Mouse (Mus musculus) bone marrow, adult 2 months (tissue): ENCODE measurements around the gene Plxna1. TPM values are rescaled to one million over a fixed set of nuclear protein-coding genes. Genes with fewer than 3 reads are reported as not detected.

Source experiments
- H3K27ac ChIP-seq: fragments of 200-500 bp; 2 replicates; pipeline ENCODE4 v1.5.1; 2012; ENCODE audit warnings: low read depth, mild to moderate bottlenecking, control low read depth, inconsistent platforms, low read length; ENCODE audit not compliant: control insufficient read depth, poor library complexity, insufficient read depth
- H3K4me1 ChIP-seq: fragments of 200-500 bp; 2 replicates; pipeline ENCODE4 v1.6.1; 2011; ENCODE audit warnings: low read length; ENCODE audit not compliant: control insufficient read depth, insufficient read depth
- H3K4me3 ChIP-seq: fragments of 200-500 bp; replicated peaks from 2 replicates; pipeline ENCODE3; 2011; ENCODE audit warnings: mild to moderate bottlenecking, low read depth, low read length, control low read depth; ENCODE audit not compliant: control insufficient read depth
- CTCF ChIP-seq: fragments of 200-500 bp; IDR thresholded peaks from 2 replicates; pipeline ENCODE4 v1.5.1; 2011; ENCODE audit warnings: low read length, control low read depth; ENCODE audit not compliant: control insufficient read depth, insufficient read depth
- POLR2A ChIP-seq: fragments of 200-500 bp; IDR thresholded peaks from 2 replicates; pipeline ENCODE4 v1.6.1; 2011; ENCODE audit warnings: low read depth, mild to moderate bottlenecking, control low read depth, low read length, borderline replicate concordance; ENCODE audit not compliant: control insufficient read depth
- WGBS: fragments of 180-500 bp; shearing (Covaris S2); methylation state at CpG from one replicate; pipeline ENCODE4 v1.1.7; 2018; 5-methylcytosine and 5-hydroxymethylcytosine counted together
- polyA plus RNA-seq: library from polyadenylated mRNA; stranded (reverse); fragments of >200 nt; gene quantifications from 2 replicates; pipeline ENCODE4 v1.2.4, GENCODE M21; 2011; ENCODE audit warnings: low replicate concordance; ENCODE audit not compliant: missing spikeins, insufficient read depth, insufficient read length

The Plxna1 gene
- polyA plus RNA-seq, 1 experiment, result 4.4 TPM

DNA sequence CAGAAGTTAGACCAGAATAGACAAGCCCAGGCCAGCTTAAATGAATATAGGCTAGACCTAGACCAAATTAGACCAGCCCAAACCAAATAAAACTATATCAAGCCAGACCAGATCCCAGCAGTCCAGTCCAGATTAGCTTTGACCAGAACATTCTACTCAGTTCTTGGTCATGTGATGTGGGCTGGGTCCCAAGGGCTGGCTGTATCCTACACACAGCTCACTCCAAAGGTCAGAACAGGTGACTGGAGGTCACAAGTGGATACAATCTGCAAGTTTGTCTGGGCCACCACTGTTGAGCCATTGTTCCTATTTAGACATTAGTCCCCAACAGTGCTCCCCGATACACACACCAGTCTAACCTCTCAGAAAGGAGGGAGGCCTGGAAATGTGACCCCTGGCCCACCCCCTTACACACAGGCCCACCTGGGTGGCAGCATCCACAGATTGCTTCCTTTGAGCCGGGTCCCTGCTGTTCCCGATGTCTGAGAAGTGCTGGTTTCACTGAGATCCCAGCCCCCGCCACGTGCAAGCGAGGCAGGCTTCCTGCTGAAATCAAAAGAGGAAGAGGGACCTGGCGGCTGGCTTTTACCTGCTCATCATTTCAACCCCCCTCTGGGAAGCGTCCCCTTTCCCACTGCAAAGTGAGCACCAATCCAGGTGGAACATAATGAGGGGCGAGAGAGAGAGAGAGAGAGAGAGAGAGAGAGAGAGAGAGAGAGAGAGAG is 76.7 kb downstream of the Plxna1 start:
- H3K4me1 ChIP-seq, result peaks cover 4% of the 10 kb centered on the region
- 20% methylated on average over 9 of the region's 9 CpGs for WGBS
- no peak overlapping the region for H3K4me3 ChIP-seq
- no peak for TF ChIP-seq POLR2A
- no peak overlapping the region for H3K27ac ChIP-seq

- H3K4me1 ChIP-seq, result peaks cover 6% of the 10 kb centered on the region
- H3K27ac ChIP-seq, result no peak overlapping the region
- H3K4me3 ChIP-seq, result no peak overlapping the region
- TF ChIP-seq CTCF, result no peak
- no peak for TF ChIP-seq POLR2A
Observed at GRCm38 (mm10) chr6:89285116-89285515, 77.3 kb downstream of the Plxna1 start.

- Histone ChIP-seq H3K4me1 (peaks cover 6% of the 10 kb centered on the region), H3K27ac (no peak overlapping the region), H3K4me3 (no peak overlapping the region)
- TF ChIP-seq CTCF, result no peak
- no peak for TF ChIP-seq POLR2A
- 89% methylated on average over 4 of the region's 4 CpGs for WGBS
Observed at GRCm38 (mm10) chr6:89283095-89283494, 79.3 kb downstream of the Plxna1 start.

DNA sequence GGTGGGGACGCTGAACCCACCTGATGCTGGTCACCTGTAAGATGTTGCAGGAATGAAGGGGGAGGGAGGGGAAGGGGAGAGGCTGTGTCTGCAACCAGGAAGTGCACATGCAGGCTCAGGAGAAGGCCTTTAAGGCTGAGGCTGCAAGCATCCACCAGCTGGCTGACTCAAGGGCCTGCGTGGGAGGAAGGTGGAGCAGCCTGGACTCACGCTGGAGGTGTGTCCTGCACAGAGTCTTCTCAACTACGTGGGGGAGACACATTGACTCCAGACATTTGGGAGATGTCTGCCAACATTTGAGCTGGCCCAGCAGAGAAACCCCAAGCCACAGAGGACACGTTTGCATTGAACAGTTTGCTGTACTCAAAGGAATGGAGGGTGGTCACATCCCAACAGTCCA is 79.8 kb downstream of the Plxna1 start:
- 65% methylated on average over 5 of the region's 5 CpGs for WGBS
- Histone ChIP-seq H3K27ac (no peak overlapping the region), H3K4me3 (no peak overlapping the region), H3K4me1 (peaks cover 6% of the 10 kb centered on the region)
- TF ChIP-seq CTCF (no peak), POLR2A (no peak)

DNA sequence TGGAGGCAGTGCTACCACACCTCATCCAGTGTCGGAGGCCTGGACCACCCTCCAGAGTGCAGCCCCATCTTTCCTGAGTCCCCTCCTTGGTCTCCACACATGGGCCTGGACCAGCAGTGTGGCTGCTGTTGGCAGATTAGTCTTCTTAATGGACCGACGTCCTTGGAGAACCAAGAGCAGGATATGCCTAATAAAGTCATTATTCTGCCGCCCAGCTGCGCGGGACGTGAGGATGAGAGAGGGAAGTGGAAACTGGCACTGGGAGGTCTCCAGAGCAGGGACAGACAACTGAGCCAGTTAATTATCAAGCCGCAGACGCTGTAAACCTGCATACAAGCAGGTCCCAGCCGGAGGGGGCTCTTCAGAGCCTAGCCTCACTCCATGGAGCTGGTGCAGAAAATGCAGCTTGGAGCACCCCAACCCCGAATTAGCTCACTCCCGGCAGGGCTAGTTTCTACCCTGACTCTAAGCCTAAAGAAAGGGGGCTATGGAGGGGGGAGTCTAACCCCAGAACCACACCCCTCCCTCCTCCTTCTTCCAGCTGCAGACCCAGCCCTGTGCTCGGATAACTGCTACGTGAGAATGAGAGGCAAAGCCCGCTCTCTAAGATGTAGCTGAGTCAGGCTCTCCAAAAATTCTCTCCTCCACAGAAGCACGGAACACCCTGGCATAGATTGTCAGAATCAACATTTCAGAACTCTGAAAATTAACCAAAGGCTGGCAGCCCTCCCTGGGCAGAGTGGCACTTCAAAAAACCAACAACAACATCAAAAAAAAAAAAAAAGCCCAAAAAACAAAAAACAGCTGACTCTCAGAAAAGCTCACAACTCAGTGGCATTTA is 80.7 kb downstream of the Plxna1 start:
- 82% methylated on average over 16 of the region's 16 CpGs for WGBS
- Histone ChIP-seq H3K4me1 (peaks cover 6% of the 10 kb centered on the region), H3K4me3 (no peak overlapping the region), H3K27ac (no peak overlapping the region; the same call in 1 of the 2 replicates)
- TF ChIP-seq POLR2A (no peak), CTCF (no peak)

DNA sequence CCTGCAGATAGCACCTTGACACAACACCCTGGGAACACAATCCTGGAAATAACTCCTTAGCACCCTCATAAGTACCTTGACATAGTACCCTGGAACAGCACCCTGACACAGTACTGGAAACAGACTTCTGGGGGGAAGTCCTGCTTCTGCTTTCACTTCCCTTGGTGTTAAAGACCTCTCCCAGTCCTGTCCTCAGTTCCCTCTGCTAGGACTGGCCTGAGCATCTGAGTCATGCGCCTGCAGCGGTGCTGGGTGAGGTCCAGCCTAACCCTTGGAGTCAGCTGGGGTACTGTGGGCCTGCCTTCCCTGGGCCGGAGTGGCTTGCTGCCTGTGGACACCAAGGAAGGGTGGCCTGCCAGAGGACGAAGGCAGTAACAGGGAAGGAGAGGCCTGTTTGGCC is 81.9 kb downstream of the Plxna1 start:
- H3K4me3 ChIP-seq, result no peak overlapping the region
- H3K4me1 ChIP-seq, result peaks cover 4% of the 10 kb centered on the region
- peak overlapping the region; percentile 47 for H3K27ac ChIP-seq
- WGBS, result 24% methylated on average over 4 of the region's 4 CpGs
- peak; percentile 44; the same call in 1 of the 2 replicates for TF ChIP-seq POLR2A
- no peak for TF ChIP-seq CTCF

DNA sequence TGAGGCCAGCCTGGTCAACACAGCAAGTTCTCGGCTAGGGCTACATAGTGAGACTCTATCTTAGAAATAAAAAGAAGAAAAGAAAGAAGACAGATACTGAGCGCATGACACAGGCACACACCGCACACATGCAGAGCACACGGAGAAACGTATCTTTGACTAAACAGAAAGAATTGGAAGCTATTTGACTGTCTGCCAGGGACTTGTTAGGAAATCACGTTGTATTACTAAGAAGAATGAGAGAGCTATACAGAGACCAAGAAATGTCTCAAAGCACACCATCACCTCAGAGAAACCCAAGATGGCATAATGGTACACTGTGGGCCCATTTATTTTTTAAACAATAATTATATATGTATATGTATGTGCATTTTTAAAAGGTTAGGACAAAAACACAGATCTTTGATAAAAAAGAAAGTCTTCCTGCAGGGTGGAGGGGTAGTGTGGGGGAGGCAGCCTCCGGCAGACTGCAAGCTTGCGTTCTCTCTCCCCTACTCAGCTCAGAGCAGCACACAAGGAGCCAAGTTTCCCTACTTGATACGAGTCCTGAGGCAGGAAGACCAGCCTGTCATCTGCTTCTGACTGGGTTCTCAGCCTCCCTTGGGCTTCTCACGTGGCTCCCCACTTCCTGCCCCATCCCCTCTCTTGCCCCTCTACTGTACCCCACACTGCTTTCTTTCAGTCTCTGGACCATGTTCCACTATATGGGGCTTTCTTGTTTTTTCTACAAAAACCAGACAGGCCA is 90.5 kb downstream of the Plxna1 start:
- TF ChIP-seq CTCF, result no peak
- no peak for TF ChIP-seq POLR2A
- Histone ChIP-seq H3K4me3 (no peak overlapping the region), H3K4me1 (no peaks in the 10 kb centered on the region), H3K27ac (no peak overlapping the region)
- 48% methylated on average over 10 of the region's 10 CpGs for WGBS

GRCm38 (mm10) chr6:89267181-89267580 is 95.2 kb downstream of the Plxna1 start:
- WGBS, result 71% methylated on average over 5 of the region's 5 CpGs
- H3K27ac ChIP-seq, result no peak overlapping the region
- no peak overlapping the region for H3K4me3 ChIP-seq
- TF ChIP-seq CTCF, result no peak
- no peaks in the 10 kb centered on the region for H3K4me1 ChIP-seq

Other genes with a start within 250 kb of the Plxna1 start
- gene Chchd6, start 233.0 kb upstream of the Plxna1 start, polyA plus RNA-seq, result 7.3 and 7.8 TPM in 2 replicates